Mouse (Mus musculus): Measurements from ENCODE around the gene Eps15.

- TF ChIP-seq POLR2A (IDR thresholded peaks at IDR 0.05; ENCODE audit: control insufficient read depth, low read depth, low read length) (no peak; the same call in 1 of the 2 replicates), CTCF (IDR thresholded peaks at IDR 0.05; ENCODE audit: control insufficient read depth, insufficient read depth, insufficient replicate concordance, low read depth, low read length) (no peak)
Measured at GRCm38 (mm10) chr4:109279689-109280458, at the start of gene Eps15.

Measured in testis, adult 2 months (tissue).